Mouse (Mus musculus) layer of hippocampus, adult 2 months (tissue): Measurements from ENCODE around the gene Impdh1. TPM values are rescaled to one million over a fixed set of nuclear protein-coding genes. Genes with fewer than 3 reads are reported as not detected.
A peak's percentile ranks its signal among the peaks of the same experiment; 100 is the strongest.
"Not testable (repeated sequence)": the region's sequence is repeated elsewhere in the genome, so short reads cannot be mapped to it uniquely, and the experiment has no call there.

ENCODE experiments used
- DNase-seq, 2 experiments: peaks; one replicate each; pipeline ENCODE4 v3.0.0; 2022; ENCODE audit warnings: low spot score in 2 of 2
- H3K27ac ChIP-seq: fragments of 200-600 bp; 2 replicates; pipeline ENCODE4 v1.8.1; 2022
- H3K4me3 ChIP-seq: fragments of 200-600 bp; 2 replicates; pipeline ENCODE4 v1.8.1; 2022; ENCODE audit warnings: mild to moderate bottlenecking
- CTCF ChIP-seq: fragments of 200-600 bp; conservative IDR thresholded peaks from 2 replicates; pipeline ENCODE4 v1.8.1; 2022; ENCODE audit warnings: antibody characterized with exemption, mild to moderate bottlenecking, moderate library complexity
- microRNA-seq, 2 experiments: library from miRNA; unstranded; fragments of <30 nt; microRNA quantifications; one replicate each; pipeline ENCODE4 v1.2.0; 2021
- total RNA-seq, 2 experiments: library from RNA; stranded (reverse); gene quantifications; 2 replicates each; pipeline ENCODE4 v1.2.3; 2021

Gene Impdh1
- total RNA-seq, 2 experiments from 2014 or later: 40.7 to 47.5 TPM

- DNase-seq: no peak
- Histone ChIP-seq H3K27ac (peak overlapping the region; percentile 52; the same call in 1 of the 2 replicates), H3K4me3 (0 out of 2 replicates have a peak overlapping the region, but pooled peaks have one; percentile 64)
- no peak for TF ChIP-seq CTCF
Measured at GRCm38 (mm10) chr6:29169675-29170062, 46.5 kb downstream of the Impdh1 start.

- DNase-seq: no peak
- Histone ChIP-seq H3K4me3 (no peak overlapping the region), H3K27ac (no peak overlapping the region)
- TF ChIP-seq CTCF: no peak
Measured at GRCm38 (mm10) chr6:29168871-29169270, 47.3 kb downstream of the Impdh1 start.

- DNase-seq: peak; percentile 65 to 67
- H3K27ac ChIP-seq: 0 out of 2 replicates have a peak overlapping the region, but pooled peaks have one; percentile 28
- TF ChIP-seq CTCF: peak; percentile 86
- H3K4me3 ChIP-seq: no peak overlapping the region
Measured at GRCm38 (mm10) chr6:29166196-29166595, 50.0 kb downstream of the Impdh1 start.

GRCm38 (mm10) chr6:29164314-29165244, 51.6 kb downstream of the Impdh1 start, which contains the start of gene Rbm28:
Gene Rbm28 (minus strand): TSS chr6:29165006.
- DNase-seq: peak; percentile 91 to 95
- Histone ChIP-seq H3K27ac (peak within 1 kb of the TSS; percentile 83), H3K4me3 (peak within 1 kb of the TSS; percentile 74)
- TF ChIP-seq CTCF: peak; percentile 31

GRCm38 (mm10) chr6:29161291-29161690, 54.9 kb downstream of the Impdh1 start:
- not testable (repeated sequence) for H3K4me3 ChIP-seq, DNase-seq, H3K27ac ChIP-seq

- DNase-seq: no peak
- H3K27ac ChIP-seq: no peak overlapping the region
- TF ChIP-seq CTCF: no peak
- H3K4me3 ChIP-seq: no peak overlapping the region
Measured at GRCm38 (mm10) chr6:29160786-29161185, 55.4 kb downstream of the Impdh1 start.

- no peak for TF ChIP-seq CTCF
- Histone ChIP-seq H3K4me3 (no peak overlapping the region), H3K27ac (no peak overlapping the region)
- no peak for DNase-seq
Measured at GRCm38 (mm10) chr6:29156326-29156725, 59.8 kb downstream of the Impdh1 start.

Small RNA genes lying within 50 kb of the gene (microRNA-seq; reads per million reads assigned to microRNA genes)
- 0 reads per million in 2 experiments for gene Gm24303

Other genes starting within 250 kb of the Impdh1 start
- gene Lep, start 156.1 kb downstream of the Impdh1 start, total RNA-seq: not detected
- gene Rbm28, start 51.4 kb downstream of the Impdh1 start, total RNA-seq: 10 to 100 TPM; 43.6 to 51.0 TPM
- gene Prrt4, start 36.8 kb downstream of the Impdh1 start, total RNA-seq: 1 to 10 TPM; 2.6 to 2.7 TPM
- 1 to 10 TPM; 6.4 to 6.6 TPM for gene Hilpda, start 56.1 kb upstream of the Impdh1 start, total RNA-seq
- under 1 TPM; 0.51 to 0.56 TPM for gene Fam71f2, start 63.2 kb upstream of the Impdh1 start, total RNA-seq
- gene Fam71f1, start 102.8 kb upstream of the Impdh1 start, total RNA-seq: not detected
- 10 to 100 TPM; 65.3 to 67.6 TPM for gene Calu, start 131.7 kb upstream of the Impdh1 start, total RNA-seq
- gene Opn1sw, start 172.1 kb upstream of the Impdh1 start, total RNA-seq: not detected
- 10 to 100 TPM; 66.9 to 74.2 TPM for gene Ccdc136, start 179.9 kb upstream of the Impdh1 start, total RNA-seq
- 1 to 10 TPM; 1.2 to 1.4 TPM for gene Flnc, start 216.9 kb upstream of the Impdh1 start, total RNA-seq